Comparison of ENCODE assay signal across 13 mouse cellular contexts in the genomic region with DNA sequence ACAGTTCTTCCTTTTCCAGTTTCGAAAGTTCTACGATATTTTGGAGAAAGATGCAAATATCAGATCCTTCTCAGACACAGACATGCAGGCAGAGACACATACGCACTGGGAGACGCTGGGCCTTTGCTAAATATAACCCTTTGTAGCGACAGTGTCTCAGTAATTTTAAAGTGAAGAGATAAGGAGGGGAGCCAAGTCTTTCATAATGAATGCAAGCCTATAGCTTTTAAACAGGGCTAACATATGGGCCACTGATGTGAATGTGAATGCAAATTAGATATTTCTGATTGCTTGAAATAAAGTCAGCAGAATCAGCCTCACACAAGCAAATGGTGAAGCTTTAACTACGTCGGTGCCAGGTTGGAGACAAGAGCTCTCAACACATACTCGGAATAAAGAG. TPM values are rescaled to one million over a fixed set of nuclear protein-coding genes. Genes with fewer than 3 reads are reported as not detected.
A peak's percentile ranks its signal among the peaks of the same experiment; 100 is the strongest.
DNase-seq lines count a peak whose midpoint lies in the region; ATAC-seq and TF ChIP-seq lines count a peak whose summit lies in the region.
"Had no signal": no experiment of that assay in that cellular context is flagged by ENCODE, and none has a peak within 500 bp of the region (broad histone marks: within the 10 kb centered on the region; RNA-seq: fewer than 3 reads in every experiment).

No protein-coding gene starts in this region.

- H3K4me1 ChIP-seq in heart, embryonic 11.5 days (ENCODE audit: control insufficient read depth, insufficient read depth, low read length): peaks cover 7% of the 10 kb centered on the region; the same call in 1 of the 2 replicates
- peaks cover 1% of the 10 kb centered on the region for H3K4me1 ChIP-seq in ES-Bruce4 (ENCODE audit: control insufficient read depth, insufficient read depth, low read length)
- peaks cover 34% of the 10 kb centered on the region for H3K4me1 ChIP-seq in forebrain, embryonic 15.5 days
- H3K4me1 ChIP-seq in midbrain, embryonic 11.5 days (ENCODE audit: control insufficient read depth, insufficient read depth, low read length): peaks cover 10% of the 10 kb centered on the region; the same call in 1 of the 2 replicates

- no peaks in the 10 kb centered on the region for H3K36me3 ChIP-seq in heart, embryonic 11.5 days (ENCODE audit: control insufficient read depth, insufficient read depth, low read length)
- H3K36me3 ChIP-seq in ES-Bruce4 (ENCODE audit: control insufficient read depth, insufficient read depth, low read length, poor library complexity, severe bottlenecking): no peaks in the 10 kb centered on the region
- H3K36me3 ChIP-seq in forebrain, embryonic 15.5 days: no peaks in the 10 kb centered on the region
- H3K36me3 ChIP-seq in midbrain, embryonic 11.5 days (ENCODE audit: control insufficient read depth, insufficient read depth, low read length): no peaks in the 10 kb centered on the region
- H3K36me3 ChIP-seq: limb, embryonic 13.5 days had no signal

- H3K9ac ChIP-seq in heart, embryonic 11.5 days (ENCODE audit: low read depth, low read length): no peak overlapping the region
- H3K9ac ChIP-seq in ES-Bruce4 (ENCODE audit: low read depth, poor library complexity, severe bottlenecking): peak overlapping the region; percentile 49; the same call in 1 of the 2 replicates
- peak overlapping the region; percentile 23; the same call in 1 of the 2 replicates for H3K9ac ChIP-seq in forebrain, embryonic 15.5 days (replicated peaks)
- H3K9ac ChIP-seq in midbrain, embryonic 11.5 days (ENCODE audit: low read length): no peak overlapping the region; the same call in 1 of the 2 replicates
- H3K9ac ChIP-seq: limb, embryonic 13.5 days had no signal

- H3K27me3 ChIP-seq in heart, embryonic 11.5 days (ENCODE audit: control insufficient read depth, insufficient read depth, low read length): no peaks in the 10 kb centered on the region
- H3K27me3 ChIP-seq in ES-Bruce4 (ENCODE audit: control insufficient read depth, insufficient read depth, low read length, poor library complexity, severe bottlenecking): no peaks in the 10 kb centered on the region
- no peaks in the 10 kb centered on the region for H3K27me3 ChIP-seq in forebrain, embryonic 15.5 days
- no peaks in the 10 kb centered on the region for H3K27me3 ChIP-seq in midbrain, embryonic 11.5 days (ENCODE audit: control insufficient read depth, insufficient read depth, low read length)
- H3K27me3 ChIP-seq: limb, embryonic 13.5 days had no signal

- no peak for DNase-seq in heart, postnatal 14 days
- peak; percentile 92 for DNase-seq in midbrain, embryonic 11.5 days (ENCODE audit: low spot score, missing footprints)
- no peak for DNase-seq in gastrocnemius, postnatal 36 days
- DNase-seq in lung, postnatal 4 days: no peak
- DNase-seq in retina, postnatal 1 day: no peak
- DNase-seq: B cell, adult 2 months; thymus, postnatal 14 days had no signal

- no peak overlapping the region for H3K4me3 ChIP-seq in heart, embryonic 11.5 days (ENCODE audit: low read depth, low read length)
- H3K4me3 ChIP-seq in ES-Bruce4 (ENCODE audit: low read depth, low read length): no peak overlapping the region
- H3K4me3 ChIP-seq in forebrain, embryonic 15.5 days: no peak overlapping the region
- H3K4me3 ChIP-seq in midbrain, embryonic 11.5 days (ENCODE audit: low read depth, low read length): no peak overlapping the region
- H3K4me3 ChIP-seq: limb, embryonic 13.5 days; megakaryocyte, embryonic 14.5 days had no signal

- TF ChIP-seq POLR2A in ES-Bruce4 (IDR thresholded peaks at IDR 0.05; ENCODE audit: insufficient read depth, low read length): no peak

- TF ChIP-seq CTCF in ES-Bruce4 (IDR thresholded peaks at IDR 0.05; ENCODE audit: low read depth, low read length): no peak

- intact Hi-C loops in heart, postnatal 14 days (cut with DNase I): no loop called here
- intact Hi-C loops in gastrocnemius, postnatal 36 days (cut with DNase I): no loop called here

- no peak for TF ChIP-seq EP300 in ES-Bruce4 (IDR thresholded peaks at IDR 0.05; ENCODE audit: insufficient read depth, low read depth, low read length)

- no peaks in the 10 kb centered on the region for H3K9me3 ChIP-seq in heart, embryonic 11.5 days (replicated peaks; ENCODE audit: control insufficient read depth, low read length)
- peaks cover 8% of the 10 kb centered on the region; the same call in 1 of the 2 replicates for H3K9me3 ChIP-seq in ES-Bruce4 (replicated peaks; ENCODE audit: control insufficient read depth, insufficient read depth, low read length, poor library complexity, severe bottlenecking)
- no peaks in the 10 kb centered on the region for H3K9me3 ChIP-seq in forebrain, embryonic 15.5 days
- H3K9me3 ChIP-seq in midbrain, embryonic 11.5 days (ENCODE audit: control insufficient read depth, low read length): no peaks in the 10 kb centered on the region
- H3K9me3 ChIP-seq: limb, embryonic 13.5 days; megakaryocyte, embryonic 14.5 days had no signal

- no peak for ATAC-seq in heart, embryonic 11.5 days (replicated peaks; ENCODE audit: insufficient number of reproducible peaks, low FRiP score, low TSS enrichment)
- ATAC-seq in forebrain, embryonic 15.5 days (replicated peaks): peak; percentile 92
- peak; percentile 2; the same call in 1 of the 2 replicates for ATAC-seq in midbrain, embryonic 11.5 days (ENCODE audit: low FRiP score)

- no peak overlapping the region for H3K27ac ChIP-seq in heart, embryonic 11.5 days (ENCODE audit: low read depth, low read length)
- H3K27ac ChIP-seq in ES-Bruce4 (ENCODE audit: insufficient read depth, low read length): peak overlapping the region; percentile 100
- peak overlapping the region; percentile 99 for H3K27ac ChIP-seq in forebrain, embryonic 15.5 days (replicated peaks)
- peak overlapping the region; percentile 83 for H3K27ac ChIP-seq in midbrain, embryonic 11.5 days (ENCODE audit: low read depth, low read length)
- H3K27ac ChIP-seq: limb, embryonic 13.5 days had no signal

- WGBS in heart, embryonic 11.5 days (ENCODE audit: insufficient replicate concordance): 44% methylated on average over 8 of the region's 8 CpGs
- 10% methylated on average over 8 of the region's 8 CpGs for WGBS in forebrain, embryonic 15.5 days
- 58% methylated on average over 8 of the region's 8 CpGs for WGBS in midbrain, embryonic 11.5 days

- H3K4me2 ChIP-seq in heart, embryonic 11.5 days: peak overlapping the region; percentile 3
- peak overlapping the region; percentile 29 for H3K4me2 ChIP-seq in forebrain, embryonic 15.5 days (replicated peaks)
- no peak overlapping the region for H3K4me2 ChIP-seq in midbrain, embryonic 11.5 days
- H3K4me2 ChIP-seq: limb, embryonic 13.5 days had no signal

RNA-seq across cellular contexts. Expression of a gene that starts 44.2 kb away (rescaled TPM):
- polyA plus RNA-seq in heart, embryonic 11.5 days (2014; fragmentation: Nextera tagmentation; extraction: Ambion mirVana): not detected in 2 replicates
- not detected for total RNA-seq in heart, postnatal 14 days (2021)
- polyA plus RNA-seq in ES-Bruce4 (2011; ENCODE audit: insufficient read depth, insufficient read length, low read depth, missing spikeins): 0.19 TPM in 1 of 2 replicates, not detected in the other
- polyA plus RNA-seq in forebrain, embryonic 15.5 days (2015; fragmentation: Nextera tagmentation; extraction: Ambion mirVana): 2.2 and 2.8 TPM in 2 replicates
- polyA plus RNA-seq in midbrain, embryonic 11.5 days (2014; fragmentation: Nextera tagmentation; extraction: Ambion mirVana): 0.07 and 0.08 TPM in 2 replicates
- not detected for total RNA-seq in gastrocnemius, postnatal 36 days (2021)
- polyA plus RNA-seq: kidney, embryonic 14.5 days had no signal

Comparison
In these comparisons a context has a peak if more than half of its experiments do, and no peak if none do; other contexts are left out.
1. H3K9ac ChIP-seq: peak in ES-Bruce4 (single experiment) and forebrain, embryonic 15.5 days (single experiment); none in heart, embryonic 11.5 days (single experiment) and midbrain, embryonic 11.5 days (single experiment).